Mouse (Mus musculus) neural tube, embryonic 12.5 days (tissue): ENCODE results near the gene Prr5l. TPM values are rescaled to one million over a fixed set of nuclear protein-coding genes. Genes with fewer than 3 reads are reported as not detected.

Experiments used
- ATAC-seq: fragments of 200-750 bp; cut with Nextera tagmentation; 2 replicates; pipeline ENCODE4 v1.8.0; 2017; ENCODE audit warnings: low read depth, mild to moderate bottlenecking, moderate TSS enrichment, moderate library complexity; ENCODE audit not compliant: low FRiP score
- H3K27ac ChIP-seq: fragments of 300-500 bp; sonication (generic); 2 replicates; pipeline ENCODE4 v1.5.1; 2016
- H3K27me3 ChIP-seq: fragments of 300-500 bp; sonication (generic); replicated peaks from 2 replicates; pipeline ENCODE4 v1.6.1; 2016; ENCODE audit warnings: mild to moderate bottlenecking
- H3K36me3 ChIP-seq: fragments of 300-500 bp; sonication (generic); 2 replicates; pipeline ENCODE4 v1.6.1; 2016; ENCODE audit warnings: mild to moderate bottlenecking
- H3K4me1 ChIP-seq: fragments of 300-500 bp; sonication (generic); 2 replicates; pipeline ENCODE4 v1.6.1; 2016
- H3K4me2 ChIP-seq: fragments of 300-500 bp; sonication (generic); replicated peaks from 2 replicates; pipeline ENCODE4 v1.6.1; 2016; ENCODE audit warnings: mild to moderate bottlenecking
- H3K4me3 ChIP-seq: fragments of 300-500 bp; sonication (generic); 2 replicates; pipeline ENCODE4 v1.5.1; 2016
- H3K9ac ChIP-seq: fragments of 300-500 bp; sonication (generic); 2 replicates; pipeline ENCODE4 v1.6.1; 2016; ENCODE audit warnings: mild to moderate bottlenecking
- H3K9me3 ChIP-seq: fragments of 300-500 bp; sonication (generic); 2 replicates; pipeline ENCODE4 v1.6.1; 2016; ENCODE audit warnings: mild to moderate bottlenecking
- WGBS: fragments of 180-500 bp; shearing (Covaris S2); methylation state at CpG from one replicate; pipeline ENCODE4 v1.1.7; 2016; 5-methylcytosine and 5-hydroxymethylcytosine counted together
- polyA plus RNA-seq: library from polyadenylated mRNA; unstranded; fragments of >200 nt; fragmentation: Nextera tagmentation; extraction: Ambion mirVana; gene quantifications from 2 replicates; pipeline ENCODE4 v1.2.1, GENCODE M21; 2016

Prr5l gene
- polyA plus RNA-seq, 1 experiment from 2014 or later, result 9.4 TPM

DNA sequence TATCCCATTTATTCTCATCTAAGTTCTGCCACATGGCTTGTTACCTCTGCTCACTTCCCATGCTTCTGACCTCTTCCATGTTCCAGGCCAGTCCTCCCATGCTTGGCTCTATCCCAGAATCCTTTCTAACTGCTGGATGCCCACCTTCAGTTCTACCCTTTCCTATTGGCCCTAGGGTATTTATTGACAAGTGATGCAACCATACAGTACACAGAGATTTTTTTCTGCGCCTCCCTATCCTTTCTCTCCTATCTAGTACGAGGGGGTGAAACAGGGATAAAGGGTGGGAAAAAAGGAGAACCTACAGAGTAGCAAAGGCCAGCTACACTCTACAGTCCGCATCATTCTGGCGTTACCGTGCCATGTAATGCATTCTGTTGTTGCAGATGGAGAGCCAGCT is 194.8 kb downstream of the Prr5l start:
- H3K36me3 ChIP-seq, result peaks cover 53% of the 10 kb centered on the region
- 84% methylated on average over 5 of the region's 5 CpGs for WGBS
- H3K27ac ChIP-seq, result no peak overlapping the region
- H3K4me2 ChIP-seq, result no peak overlapping the region
- no peaks in the 10 kb centered on the region for H3K4me1 ChIP-seq
- no peaks in the 10 kb centered on the region for H3K27me3 ChIP-seq
- no peak for ATAC-seq
- no peaks in the 10 kb centered on the region for H3K9me3 ChIP-seq
- H3K4me3 ChIP-seq, result no peak overlapping the region
- no peak overlapping the region for H3K9ac ChIP-seq

GRCm38 (mm10) chr2:101684421-101684820 is 198.4 kb downstream of the Prr5l start:
- H3K4me2 ChIP-seq, result no peak overlapping the region
- no peak overlapping the region for H3K4me3 ChIP-seq
- H3K36me3 ChIP-seq, result peaks cover 32% of the 10 kb centered on the region
- H3K27me3 ChIP-seq, result no peaks in the 10 kb centered on the region
- ATAC-seq, result no peak
- H3K27ac ChIP-seq, result no peak overlapping the region
- no peak overlapping the region for H3K9ac ChIP-seq
- H3K4me1 ChIP-seq, result peaks cover 5% of the 10 kb centered on the region
- no peaks in the 10 kb centered on the region for H3K9me3 ChIP-seq
- WGBS, result 92% methylated on average over 12 of the region's 12 CpGs

DNA sequence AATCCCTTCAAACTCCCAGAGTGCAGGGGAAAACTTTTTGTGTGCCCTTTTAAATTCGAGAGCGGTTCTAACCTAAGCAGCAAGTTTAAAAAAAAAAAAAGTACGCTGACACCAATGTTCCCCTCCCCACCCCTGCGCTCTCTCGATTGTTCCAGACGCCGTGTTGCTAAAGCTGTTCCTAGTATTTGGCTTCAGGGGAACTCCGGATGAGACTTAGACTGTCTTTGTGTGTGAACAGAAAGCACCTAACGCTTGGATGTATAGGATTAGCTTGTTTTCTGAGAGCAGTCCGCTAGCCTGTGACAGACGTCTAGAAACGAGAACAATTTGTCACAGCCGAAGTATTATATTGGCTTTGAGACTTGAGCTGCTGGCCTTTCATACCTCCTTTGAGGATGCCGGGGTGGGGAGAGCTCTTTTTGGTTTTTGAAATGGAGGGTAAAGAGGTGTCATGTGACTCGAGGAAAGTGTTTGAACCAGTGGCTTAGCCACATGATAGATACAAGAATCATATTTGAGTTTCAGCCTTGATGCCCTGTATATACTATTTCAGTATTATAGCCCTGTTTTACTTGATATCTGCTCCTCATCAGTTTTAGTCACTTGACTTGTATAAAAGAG is 203.6 kb downstream of the Prr5l start:
- ATAC-seq, result no peak
- 4% methylated on average over 15 of the region's 15 CpGs for WGBS
- H3K4me3 ChIP-seq, result peak overlapping the region; percentile 95
- no peaks in the 10 kb centered on the region for H3K9me3 ChIP-seq
- peak overlapping the region; percentile 76 for H3K4me2 ChIP-seq
- no peaks in the 10 kb centered on the region for H3K27me3 ChIP-seq
- H3K36me3 ChIP-seq, result peaks cover under 1% of the 10 kb centered on the region; the same call in 1 of the 2 replicates
- peaks cover 11% of the 10 kb centered on the region for H3K4me1 ChIP-seq
- no peak overlapping the region for H3K27ac ChIP-seq
- peak overlapping the region; percentile 95 for H3K9ac ChIP-seq

GRCm38 (mm10) chr2:101678236-101679021 is 204.4 kb downstream of the Prr5l start, which contains the start of gene Traf6:
Traf6 (plus strand) TSS chr2:101678429.
- peak within 1 kb of the TSS; percentile 95 for H3K9ac ChIP-seq
- H3K27ac ChIP-seq, result 0 out of 2 replicates have a peak within 1 kb of the TSS, but pooled peaks have one; percentile 20
- H3K27me3 ChIP-seq, result no peaks in the 10 kb centered on the region
- under 1% methylated on average over 68 of the region's 68 CpGs for WGBS
- H3K36me3 ChIP-seq, result no peaks in the 10 kb centered on the region
- H3K4me1 ChIP-seq, result peaks cover 11% of the 10 kb centered on the region
- no peaks in the 10 kb centered on the region for H3K9me3 ChIP-seq
- H3K4me3 ChIP-seq, result peak within 1 kb of the TSS; percentile 95
- ATAC-seq, result peak; percentile 96
- H3K4me2 ChIP-seq, result peak within 1 kb of the TSS; percentile 76

GRCm38 (mm10) chr2:101673547-101673946 is 209.3 kb downstream of the Prr5l start:
- H3K9me3 ChIP-seq, result no peaks in the 10 kb centered on the region
- no peaks in the 10 kb centered on the region for H3K4me1 ChIP-seq
- H3K4me3 ChIP-seq, result no peak overlapping the region
- H3K27me3 ChIP-seq, result no peaks in the 10 kb centered on the region
- no peak overlapping the region for H3K9ac ChIP-seq
- ATAC-seq, result no peak
- WGBS, result 83% methylated on average over 3 of the region's 3 CpGs
- no peak overlapping the region for H3K4me2 ChIP-seq
- no peak overlapping the region for H3K27ac ChIP-seq
- no peaks in the 10 kb centered on the region for H3K36me3 ChIP-seq

DNA sequence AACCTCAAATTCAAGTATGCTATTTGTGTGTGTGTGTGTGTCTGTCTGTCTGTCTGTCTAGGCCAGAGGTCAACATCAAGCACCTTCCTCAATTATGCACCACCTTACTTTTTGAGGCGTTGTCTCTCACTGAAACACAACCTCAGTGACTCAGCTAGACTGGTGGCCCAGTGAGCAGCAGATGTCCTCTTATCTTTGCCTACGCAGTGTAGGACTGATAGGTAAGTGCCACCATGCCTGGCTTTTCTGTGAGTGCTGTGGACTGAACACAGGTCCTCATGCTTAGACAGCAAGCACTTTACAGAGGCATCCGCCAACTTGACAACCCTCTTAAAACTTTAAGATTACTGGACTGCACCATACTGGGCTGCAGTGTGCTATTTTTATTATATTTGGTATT is 214.1 kb downstream of the Prr5l start:
- no peaks in the 10 kb centered on the region for H3K9me3 ChIP-seq
- H3K36me3 ChIP-seq, result no peaks in the 10 kb centered on the region
- H3K4me2 ChIP-seq, result no peak overlapping the region
- no peak for ATAC-seq
- no peaks in the 10 kb centered on the region for H3K27me3 ChIP-seq
- no peaks in the 10 kb centered on the region for H3K4me1 ChIP-seq
- H3K4me3 ChIP-seq, result no peak overlapping the region
- H3K9ac ChIP-seq, result no peak overlapping the region
- no peak overlapping the region for H3K27ac ChIP-seq
- WGBS, result 93% methylated on average over 3 of the region's 3 CpGs

- Histone ChIP-seq H3K4me2 (no peak overlapping the region), H3K27me3 (no peaks in the 10 kb centered on the region), H3K36me3 (no peaks in the 10 kb centered on the region), H3K4me3 (no peak overlapping the region), H3K9me3 (no peaks in the 10 kb centered on the region), H3K27ac (no peak overlapping the region), H3K4me1 (no peaks in the 10 kb centered on the region), H3K9ac (no peak overlapping the region)
- peak; percentile 54 for ATAC-seq
- WGBS, result 58% methylated on average over 3 of the region's 3 CpGs
Observed at GRCm38 (mm10) chr2:101665703-101666092, 217.1 kb downstream of the Prr5l start.

- peak; percentile 95 for ATAC-seq
- no peaks in the 10 kb centered on the region for H3K4me1 ChIP-seq
- no peak overlapping the region for H3K27ac ChIP-seq
- no peaks in the 10 kb centered on the region for H3K36me3 ChIP-seq
- no peak overlapping the region for H3K4me3 ChIP-seq
- H3K9me3 ChIP-seq, result no peaks in the 10 kb centered on the region
- H3K27me3 ChIP-seq, result no peaks in the 10 kb centered on the region
- 22% methylated on average over 9 of the region's 9 CpGs for WGBS
- H3K9ac ChIP-seq, result no peak overlapping the region
- H3K4me2 ChIP-seq, result no peak overlapping the region
Observed at GRCm38 (mm10) chr2:101665058-101665702, 217.6 kb downstream of the Prr5l start.

Other genes starting within 250 kb of the Prr5l start
- gene Rag1, start 233.5 kb downstream of the Prr5l start, polyA plus RNA-seq, result 0.10 TPM in 2 replicates
- 55.7 and 63.8 TPM in 2 replicates for gene B230118H07Rik, start 233.5 kb downstream of the Prr5l start, polyA plus RNA-seq
- gene Traf6, start 204.6 kb downstream of the Prr5l start, polyA plus RNA-seq, result 11.5 and 13.7 TPM in 2 replicates
- 83.0 and 86.0 TPM in 2 replicates for gene Commd9, start 3.2 kb upstream of the Prr5l start, polyA plus RNA-seq